Mouse (Mus musculus) heart, postnatal 0 days (tissue): ENCODE data around the gene Ipo4.

ENCODE experiments used
- CTCF ChIP-seq: IDR thresholded peaks from 2 replicates; pipeline ENCODE4 v1.5.1; 2016; ENCODE audit warnings: antibody characterized with exemption, control low read depth, low read depth
- EP300 ChIP-seq: IDR thresholded peaks from 2 replicates; pipeline ENCODE4 v1.6.1; 2016; ENCODE audit warnings: antibody characterized with exemption, low read depth

- TF ChIP-seq EP300 = no peak
- no peak for TF ChIP-seq CTCF
Observed at GRCm38 (mm10) chr14:55682118-55682493, 46.3 kb upstream of the Ipo4 start.
